Mouse (Mus musculus) testis, adult 2 months (tissue): Measurements from ENCODE around the gene Iqcb1.

ENCODE experiments used
- CTCF ChIP-seq: fragments of 200-500 bp; IDR thresholded peaks from 2 replicates; pipeline ENCODE4 v1.5.1; 2012; ENCODE audit warnings: low read depth, mild to moderate bottlenecking, inconsistent platforms, low read length, moderate library complexity; ENCODE audit not compliant: control insufficient read depth, insufficient read depth, insufficient replicate concordance
- POLR2A ChIP-seq: fragments of 200-500 bp; IDR thresholded peaks from 2 replicates; pipeline ENCODE4 v1.6.1; 2012; ENCODE audit warnings: low read depth, mild to moderate bottlenecking, inconsistent platforms, low read length, moderate library complexity; ENCODE audit not compliant: control insufficient read depth

DNA sequence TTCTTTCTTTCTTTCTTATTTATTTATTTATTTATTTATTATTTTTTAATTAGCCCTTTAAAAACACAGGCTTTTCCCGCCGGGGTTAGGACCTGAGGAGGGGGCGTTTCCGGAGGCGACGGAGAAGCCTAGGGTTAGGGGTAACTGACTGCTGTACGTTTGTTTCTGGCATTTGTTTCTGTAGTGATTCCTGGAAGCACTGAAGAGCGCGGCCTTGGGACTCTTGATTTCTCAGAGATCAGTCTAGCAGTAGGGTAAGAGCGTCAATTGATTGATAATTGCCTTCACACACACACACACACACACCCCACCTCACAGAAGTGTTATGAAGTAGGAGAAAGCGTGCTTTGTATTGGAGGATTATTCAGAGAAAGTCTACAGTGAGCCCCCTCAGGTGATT, 635 bp downstream of the Iqcb1 start:
- no peak for TF ChIP-seq POLR2A
- no peak for TF ChIP-seq CTCF
